Mouse (Mus musculus) lung, postnatal 10 days (tissue): Measurements from ENCODE around the gene Trip6.

Source experiments
- DNase-seq: peaks from one replicate; pipeline ENCODE4 v3.0.0; 2021

Trip6 gene

DNA sequence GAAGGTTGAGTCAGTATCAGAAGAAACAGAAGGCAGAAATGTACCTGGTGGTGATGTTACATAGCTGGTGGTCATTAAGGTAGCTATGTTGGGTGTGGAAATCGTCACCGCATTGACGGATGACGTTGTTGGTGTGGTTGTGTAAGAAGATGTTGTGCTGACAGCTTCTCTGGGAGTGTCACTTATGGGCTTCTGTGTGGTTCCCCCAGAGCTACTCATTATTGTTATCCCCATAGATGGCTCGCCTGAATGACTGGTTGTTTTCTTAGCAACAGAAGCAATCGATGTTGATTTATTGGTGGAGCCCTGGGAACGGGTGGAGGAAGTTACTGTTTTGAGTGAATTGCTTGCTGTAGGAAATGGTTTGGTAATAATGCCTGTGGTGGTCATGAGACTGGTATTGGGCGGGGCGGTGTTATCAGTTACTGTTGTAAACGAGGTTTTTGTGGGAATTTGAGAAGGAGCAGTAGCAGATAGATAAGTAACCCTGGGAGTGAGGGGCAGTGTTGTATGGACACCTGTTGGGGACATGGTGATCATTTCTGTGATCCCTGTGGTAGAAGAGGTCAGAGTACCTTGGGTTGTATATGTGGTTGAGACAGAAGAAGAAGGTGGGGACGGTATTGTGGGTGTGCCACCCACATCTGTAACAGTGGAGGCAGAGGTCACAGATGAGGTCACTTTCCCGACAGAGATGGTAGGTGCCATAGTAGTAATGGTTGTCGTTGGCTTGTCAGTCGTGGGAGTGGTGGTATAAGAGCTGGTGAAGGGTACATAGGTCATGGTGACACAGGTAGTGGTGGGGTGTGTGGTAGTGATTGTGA, 50.1 kb downstream of the Trip6 start:
- DNase-seq: no peak
